Mouse (Mus musculus): ENCODE measurements at regions not wholly inside any gene's neighbourhood (a gene's known extent, or its start where the extent isn't known, plus 50 kb on each side); places are given as distances from the start of the nearest gene placed in this dataset.

DNA sequence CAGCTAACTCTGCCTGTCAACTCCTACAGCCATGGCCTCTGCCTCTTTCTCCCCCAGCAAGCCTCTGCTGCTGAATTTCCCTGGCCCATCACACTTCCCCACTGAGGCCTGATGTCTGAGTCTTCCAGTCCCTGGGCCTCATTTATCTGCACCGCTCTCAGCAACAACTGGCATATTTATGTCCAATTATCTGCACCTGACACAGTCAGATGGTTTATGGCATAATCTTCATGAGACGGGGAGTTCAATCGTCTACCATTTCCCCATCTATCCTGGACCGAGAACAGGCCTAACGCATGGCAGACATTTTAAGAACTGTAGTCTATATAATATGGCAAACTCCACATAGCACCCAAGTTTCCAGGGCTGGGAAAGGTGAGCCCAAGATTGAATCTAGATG lies 1512.8 kb upstream of the Gm6569 start:
- TF ChIP-seq CTCF (IDR thresholded peaks at IDR 0.05; ENCODE audit: borderline replicate concordance, extremely low read depth, insufficient read depth, insufficient read length), result no peak
- TF ChIP-seq POLR2A (IDR thresholded peaks at IDR 0.05; ENCODE audit: borderline replicate concordance, extremely low read depth, insufficient read depth, insufficient read length, poor library complexity, severe bottlenecking), result no peak
- no peak for DNase-seq (ENCODE audit: low read depth)

DNA sequence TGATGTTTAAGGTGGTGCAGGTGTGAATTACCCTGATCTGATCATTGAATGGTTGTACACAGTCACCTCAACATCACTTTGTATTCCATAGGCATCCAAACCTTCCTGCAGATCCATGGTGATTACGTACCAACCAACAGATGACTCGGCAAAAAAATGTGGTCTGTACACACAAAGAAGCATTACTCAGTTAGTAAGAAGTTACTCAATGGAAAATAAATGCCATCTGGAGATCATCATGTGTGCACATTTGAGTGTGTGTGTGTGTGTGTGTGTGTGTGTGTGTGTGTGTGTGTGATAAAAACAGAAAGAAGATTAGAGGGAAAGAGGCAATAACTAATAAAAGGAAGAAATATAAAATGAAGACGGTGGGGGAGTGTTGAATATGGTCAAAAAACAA lies 1512.2 kb upstream of the Gm6569 start:
- TF ChIP-seq POLR2A (IDR thresholded peaks at IDR 0.05; ENCODE audit: borderline replicate concordance, extremely low read depth, insufficient read depth, insufficient read length, poor library complexity, severe bottlenecking), result no peak
- no peak for TF ChIP-seq CTCF (IDR thresholded peaks at IDR 0.05; ENCODE audit: borderline replicate concordance, extremely low read depth, insufficient read depth, insufficient read length)
- DNase-seq (ENCODE audit: low read depth), result no peak

DNA sequence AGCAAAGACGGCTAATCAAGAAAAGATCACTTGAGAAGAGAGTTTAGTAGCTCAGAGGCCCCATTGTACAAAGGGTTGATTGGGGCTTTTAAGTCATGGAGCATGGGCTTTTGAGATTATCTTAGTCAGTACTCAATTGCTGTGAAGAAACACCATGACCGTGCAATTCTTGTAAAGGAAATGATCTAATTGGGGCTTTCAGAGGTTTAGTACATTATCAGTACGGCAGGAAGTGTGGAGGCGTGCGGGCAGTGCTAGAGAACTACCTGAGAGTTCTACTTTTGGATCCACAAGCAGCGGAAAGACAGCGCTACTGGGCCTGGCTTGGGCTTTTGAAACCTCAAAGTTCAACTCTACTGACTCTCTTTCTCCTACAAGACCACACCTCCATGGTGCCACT lies 1511.2 kb upstream of the Gm6569 start:
- no peak for DNase-seq (ENCODE audit: low read depth)
- no peak for TF ChIP-seq CTCF (IDR thresholded peaks at IDR 0.05; ENCODE audit: borderline replicate concordance, extremely low read depth, insufficient read depth, insufficient read length)
- TF ChIP-seq POLR2A (IDR thresholded peaks at IDR 0.05; ENCODE audit: borderline replicate concordance, extremely low read depth, insufficient read depth, insufficient read length, poor library complexity, severe bottlenecking), result no peak

DNA sequence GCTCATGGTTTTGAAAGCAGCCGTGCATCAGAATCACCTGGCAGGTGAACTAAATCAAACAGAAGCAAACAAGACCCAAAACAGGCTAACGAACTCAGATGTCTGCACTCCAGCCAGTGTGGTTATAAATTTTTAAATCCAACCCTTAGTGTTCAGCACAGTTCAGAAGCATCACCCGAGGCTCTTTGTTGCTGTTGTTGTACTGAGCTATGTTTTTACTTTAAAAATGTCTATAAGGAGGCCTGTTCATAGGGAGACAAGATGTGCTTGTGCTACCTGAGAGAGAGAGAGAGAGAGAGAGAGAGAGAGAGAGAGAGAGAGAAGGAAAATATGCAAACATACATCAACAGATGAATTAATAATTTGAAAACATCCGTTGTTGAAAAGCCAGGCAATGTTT lies 1503.1 kb upstream of the Gm6569 start:
- peak; percentile 21 for DNase-seq (ENCODE audit: low read depth)
- TF ChIP-seq POLR2A (IDR thresholded peaks at IDR 0.05; ENCODE audit: borderline replicate concordance, extremely low read depth, insufficient read depth, insufficient read length, poor library complexity, severe bottlenecking), result no peak
- no peak for TF ChIP-seq CTCF (IDR thresholded peaks at IDR 0.05; ENCODE audit: borderline replicate concordance, extremely low read depth, insufficient read depth, insufficient read length)

- TF ChIP-seq CTCF (IDR thresholded peaks at IDR 0.05; ENCODE audit: borderline replicate concordance, extremely low read depth, insufficient read depth, insufficient read length) (no peak), POLR2A (IDR thresholded peaks at IDR 0.05; ENCODE audit: borderline replicate concordance, extremely low read depth, insufficient read depth, insufficient read length, poor library complexity, severe bottlenecking) (no peak)
- peak; percentile 64 for DNase-seq (ENCODE audit: low read depth)
These were observed 1499.9 kb upstream of the Gm6569 start for GRCm38 (mm10) chr15:72334497-72334896.

- TF ChIP-seq POLR2A (IDR thresholded peaks at IDR 0.05; ENCODE audit: borderline replicate concordance, extremely low read depth, insufficient read depth, insufficient read length, poor library complexity, severe bottlenecking) (no peak), CTCF (IDR thresholded peaks at IDR 0.05; ENCODE audit: borderline replicate concordance, extremely low read depth, insufficient read depth, insufficient read length) (no peak)
These were observed 1494.7 kb upstream of the Gm6569 start for GRCm38 (mm10) chr15:72339629-72340028.

DNA sequence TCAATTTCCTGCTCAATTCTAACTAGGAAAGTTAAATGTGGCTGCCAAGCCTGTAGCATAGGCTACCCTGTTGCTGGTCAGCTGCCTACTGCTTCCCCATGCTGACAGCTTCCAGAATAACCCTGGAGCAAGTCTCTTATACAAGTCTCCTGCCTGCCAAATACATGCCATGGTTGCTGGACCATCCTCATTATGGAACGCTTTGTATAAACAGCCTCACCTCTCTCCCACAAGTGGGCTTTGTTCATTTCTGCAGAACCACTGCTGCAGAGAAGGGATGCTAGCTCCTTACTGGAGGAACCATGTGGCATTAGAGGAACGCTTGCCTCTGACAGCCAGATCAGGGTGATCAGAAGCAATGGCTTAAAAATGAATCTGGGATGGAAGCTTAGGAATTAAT lies 1492.4 kb upstream of the Gm6569 start:
- no peak for DNase-seq (ENCODE audit: low read depth)
- TF ChIP-seq POLR2A (IDR thresholded peaks at IDR 0.05; ENCODE audit: borderline replicate concordance, extremely low read depth, insufficient read depth, insufficient read length, poor library complexity, severe bottlenecking) (no peak), CTCF (IDR thresholded peaks at IDR 0.05; ENCODE audit: borderline replicate concordance, extremely low read depth, insufficient read depth, insufficient read length) (no peak)

More at GRCm38 (mm10) chr15:72339629-72340028, 1494.7 kb upstream of the Gm6569 start:
- DNase-seq (ENCODE audit: low read depth), result no peak

GRCm38 (mm10) chr15:72342504-72342903 lies 1491.9 kb upstream of the Gm6569 start:
- no peak for DNase-seq (ENCODE audit: low read depth)
- no peak for TF ChIP-seq CTCF (IDR thresholded peaks at IDR 0.05; ENCODE audit: borderline replicate concordance, extremely low read depth, insufficient read depth, insufficient read length)
- no peak for TF ChIP-seq POLR2A (IDR thresholded peaks at IDR 0.05; ENCODE audit: borderline replicate concordance, extremely low read depth, insufficient read depth, insufficient read length, poor library complexity, severe bottlenecking)

- TF ChIP-seq POLR2A (IDR thresholded peaks at IDR 0.05; ENCODE audit: borderline replicate concordance, extremely low read depth, insufficient read depth, insufficient read length, poor library complexity, severe bottlenecking), result no peak
- TF ChIP-seq CTCF (IDR thresholded peaks at IDR 0.05; ENCODE audit: borderline replicate concordance, extremely low read depth, insufficient read depth, insufficient read length), result no peak
- DNase-seq (ENCODE audit: low read depth), result no peak
These were observed 1490.6 kb upstream of the Gm6569 start for GRCm38 (mm10) chr15:72343794-72344193.

DNA sequence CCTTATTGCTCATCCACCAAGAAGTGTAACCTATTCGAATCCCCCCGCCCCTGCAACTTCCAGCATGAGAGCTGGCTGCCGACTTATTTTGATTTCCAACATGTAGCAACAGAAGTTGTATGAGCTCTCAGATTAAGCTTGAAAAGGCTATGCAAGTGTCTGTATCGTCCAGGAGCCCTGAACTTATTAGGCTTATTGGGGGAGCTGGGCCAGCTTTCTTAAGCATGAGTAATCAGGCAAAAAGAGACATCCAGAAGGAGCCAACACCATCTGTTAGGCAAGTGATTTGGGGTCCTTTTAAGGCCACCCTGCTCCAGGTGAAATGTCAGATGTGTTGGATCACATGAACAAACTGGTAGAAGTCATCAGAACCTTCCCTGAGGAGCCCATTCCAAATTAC lies 1481.0 kb upstream of the Gm6569 start:
- TF ChIP-seq CTCF (IDR thresholded peaks at IDR 0.05; ENCODE audit: borderline replicate concordance, extremely low read depth, insufficient read depth, insufficient read length), result no peak
- TF ChIP-seq POLR2A (IDR thresholded peaks at IDR 0.05; ENCODE audit: borderline replicate concordance, extremely low read depth, insufficient read depth, insufficient read length, poor library complexity, severe bottlenecking), result no peak
- DNase-seq (ENCODE audit: low read depth), result no peak

- TF ChIP-seq CTCF (IDR thresholded peaks at IDR 0.05; ENCODE audit: borderline replicate concordance, extremely low read depth, insufficient read depth, insufficient read length) (no peak), POLR2A (IDR thresholded peaks at IDR 0.05; ENCODE audit: borderline replicate concordance, extremely low read depth, insufficient read depth, insufficient read length, poor library complexity, severe bottlenecking) (no peak)
- no peak for DNase-seq (ENCODE audit: low read depth)
These were observed 1478.7 kb upstream of the Gm6569 start for GRCm38 (mm10) chr15:72355626-72356025.

DNA sequence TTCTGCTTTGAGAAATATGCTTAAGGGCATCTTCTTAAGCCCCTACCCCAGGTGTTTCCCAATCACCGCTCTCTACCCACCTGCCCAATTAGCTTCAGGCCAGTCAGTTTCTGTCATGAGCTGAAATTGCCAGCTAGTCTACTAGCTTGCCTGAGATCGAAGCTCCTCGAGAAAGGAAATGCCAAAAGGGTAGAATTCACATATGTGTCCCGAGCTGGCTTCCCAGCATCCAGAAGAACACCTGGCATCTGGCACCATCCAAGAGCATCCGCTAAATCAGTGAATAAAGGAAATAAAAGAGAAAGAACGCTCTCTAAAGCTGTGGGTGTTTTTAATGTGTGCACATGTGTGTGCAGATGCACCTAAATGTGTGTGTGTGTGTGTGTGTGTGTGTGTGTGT lies 1474.7 kb upstream of the Gm6569 start:
- TF ChIP-seq POLR2A (IDR thresholded peaks at IDR 0.05; ENCODE audit: borderline replicate concordance, extremely low read depth, insufficient read depth, insufficient read length, poor library complexity, severe bottlenecking) (no peak), CTCF (IDR thresholded peaks at IDR 0.05; ENCODE audit: borderline replicate concordance, extremely low read depth, insufficient read depth, insufficient read length) (no peak)
- peak; percentile 22 for DNase-seq (ENCODE audit: low read depth)

All from brain, embryonic 14.5 days (tissue).